Mouse (Mus musculus) heart, embryonic 13.5 days (tissue): ENCODE measurements around the gene Spns3. TPM values are rescaled to one million over a fixed set of nuclear protein-coding genes. Genes with fewer than 3 reads are reported as not detected.

ENCODE experiments used
- polyA plus RNA-seq: library from polyadenylated mRNA; unstranded; fragments of >200 nt; fragmentation: Nextera tagmentation; extraction: Ambion mirVana; gene quantifications from 2 replicates; pipeline ENCODE4 v1.2.1, GENCODE M21; 2015

Spns3 gene
- polyA plus RNA-seq, 1 experiment from 2014 or later: 0.13 TPM

Other genes starting within 250 kb of the Spns3 start
- 5.7 and 6.8 TPM in 2 replicates for gene Xaf1, start 248.9 kb downstream of the Spns3 start, polyA plus RNA-seq
- gene Fbxo39, start 236.1 kb downstream of the Spns3 start, polyA plus RNA-seq: not detected in 2 replicates
- gene Tekt1, start 188.1 kb downstream of the Spns3 start, polyA plus RNA-seq: 0.47 and 0.55 TPM in 2 replicates
- 145 and 160 TPM in 2 replicates for gene Smtnl2, start 138.8 kb downstream of the Spns3 start, polyA plus RNA-seq
- not detected in 2 replicates for gene Ggt6, start 115.0 kb downstream of the Spns3 start, polyA plus RNA-seq
- 82.3 and 88.2 TPM in 2 replicates for gene Mybbp1a, start 109.2 kb downstream of the Spns3 start, polyA plus RNA-seq
- 1.9 and 2.4 TPM in 2 replicates for gene Spns2, start 60.6 kb downstream of the Spns3 start, polyA plus RNA-seq
- gene Ube2g1, start 56.8 kb upstream of the Spns3 start, polyA plus RNA-seq: 57.3 and 57.7 TPM in 2 replicates
- gene Ankfy1, start 139.5 kb upstream of the Spns3 start, polyA plus RNA-seq: 15.2 and 15.8 TPM in 2 replicates
- 4.9 and 6.7 TPM in 2 replicates for gene Cyb5d2, start 245.6 kb upstream of the Spns3 start, polyA plus RNA-seq
- 5.9 and 6.5 TPM in 2 replicates for gene Zzef1, start 245.7 kb upstream of the Spns3 start, polyA plus RNA-seq